In genomic region chr13:52982703-52983102, GRCm38 (mm10) we compare ENCODE assay signal across 8 mouse cellular contexts. TPM values are rescaled to one million over a fixed set of nuclear protein-coding genes. Genes with fewer than 3 reads are reported as not detected.
DNase-seq lines count a peak whose midpoint lies in the region; ATAC-seq lines count a peak whose summit lies in the region.

No protein-coding gene starts in this region.

- H3K4me1 ChIP-seq in embryonic facial prominence, embryonic 15.5 days: peaks cover 20% of the 10 kb centered on the region
- peaks cover 7 to 10% of the 10 kb centered on the region in 2 experiments for H3K4me1 ChIP-seq in heart, embryonic 14.5 days (ENCODE audit: control insufficient read depth in 2 of 2, insufficient read depth in 2 of 2, low read length in 2 of 2)
- peaks cover 32% of the 10 kb centered on the region for H3K4me1 ChIP-seq in liver, embryonic 12.5 days
- peaks cover 10% of the 10 kb centered on the region for H3K4me1 ChIP-seq in stomach, embryonic 14.5 days (ENCODE audit: control insufficient read depth, insufficient read depth, low read length)

- H3K9me3 ChIP-seq in embryonic facial prominence, embryonic 15.5 days (replicated peaks): no peaks in the 10 kb centered on the region
- H3K9me3 ChIP-seq in heart, embryonic 14.5 days (ENCODE audit: control insufficient read depth, low read length): no peaks in the 10 kb centered on the region
- H3K9me3 ChIP-seq in liver, embryonic 12.5 days (replicated peaks): no peaks in the 10 kb centered on the region
- H3K9me3 ChIP-seq in stomach, embryonic 14.5 days (ENCODE audit: control insufficient read depth, low read depth, low read length): no peaks in the 10 kb centered on the region

- ATAC-seq in embryonic facial prominence, embryonic 15.5 days (ENCODE audit: insufficient number of reproducible peaks, low FRiP score, low TSS enrichment, low read depth): no peak
- no peak for ATAC-seq in heart, embryonic 14.5 days (ENCODE audit: insufficient number of reproducible peaks, insufficient read depth, low FRiP score, low read depth)
- ATAC-seq in liver, embryonic 12.5 days: no peak
- no peak for ATAC-seq in stomach, embryonic 14.5 days (ENCODE audit: insufficient number of reproducible peaks, insufficient read depth, low FRiP score, low read depth)

- H3K27ac ChIP-seq in embryonic facial prominence, embryonic 15.5 days (replicated peaks): no peak overlapping the region
- H3K27ac ChIP-seq in heart, embryonic 14.5 days (replicated peaks in 1 of 2; ENCODE audit: control insufficient read depth in 1 of 2, insufficient read depth in 1 of 2, low read depth in 2 of 2, low read length in 2 of 2): no peak overlapping the region
- no peak overlapping the region for H3K27ac ChIP-seq in liver, embryonic 12.5 days
- H3K27ac ChIP-seq in stomach, embryonic 14.5 days (ENCODE audit: low read length): no peak overlapping the region

- no peaks in the 10 kb centered on the region for H3K27me3 ChIP-seq in embryonic facial prominence, embryonic 15.5 days
- H3K27me3 ChIP-seq in heart, embryonic 14.5 days (ENCODE audit: control insufficient read depth, insufficient read depth, low read length): no peaks in the 10 kb centered on the region
- H3K27me3 ChIP-seq in liver, embryonic 12.5 days (replicated peaks): peaks cover 65% of the 10 kb centered on the region
- H3K27me3 ChIP-seq in stomach, embryonic 14.5 days (ENCODE audit: control insufficient read depth, insufficient read depth, low read length): peaks cover 4% of the 10 kb centered on the region; the same call in 1 of the 2 replicates

- DNase-seq in 3T3-L1 (ENCODE audit: low read depth, low spot score): peak; percentile 95
- DNase-seq in adrenal gland, postnatal 36 days: peak; percentile 88
- peak; percentile 95 for DNase-seq in kidney, postnatal 10 days
- DNase-seq in naive thymus-derived CD4-positive, alpha-beta T cell, adult 2 months (ENCODE audit: low read depth): peak; percentile 92

- WGBS in embryonic facial prominence, embryonic 15.5 days: under 1% methylated on average over 12 of the region's 12 CpGs
- under 1% methylated on average over 12 of the region's 12 CpGs for WGBS in heart, embryonic 14.5 days
- under 1% methylated on average over 12 of the region's 12 CpGs for WGBS in liver, embryonic 12.5 days (ENCODE audit: insufficient replicate concordance)
- WGBS in stomach, embryonic 14.5 days: 1% methylated on average over 12 of the region's 12 CpGs

- H3K9ac ChIP-seq in embryonic facial prominence, embryonic 15.5 days: no peak overlapping the region
- H3K9ac ChIP-seq in heart, embryonic 14.5 days (ENCODE audit: low read length): no peak overlapping the region
- H3K9ac ChIP-seq in liver, embryonic 12.5 days: no peak overlapping the region
- H3K9ac ChIP-seq in stomach, embryonic 14.5 days (replicated peaks; ENCODE audit: low read depth, low read length): no peak overlapping the region

- peak overlapping the region; percentile 92 for H3K4me3 ChIP-seq in embryonic facial prominence, embryonic 15.5 days (replicated peaks)
- peak overlapping the region; percentile 43 to 98 for H3K4me3 ChIP-seq in heart, embryonic 14.5 days (ENCODE audit: control insufficient read depth in 1 of 2, insufficient read depth in 1 of 2, low read depth in 1 of 2, low read length in 2 of 2)
- peak overlapping the region; percentile 24; the same call in 1 of the 2 replicates for H3K4me3 ChIP-seq in liver, embryonic 12.5 days
- H3K4me3 ChIP-seq in stomach, embryonic 14.5 days (ENCODE audit: low read depth, low read length): 0 out of 2 replicates have a peak overlapping the region, but pooled peaks have one; percentile 10

- H3K36me3 ChIP-seq in embryonic facial prominence, embryonic 15.5 days: no peaks in the 10 kb centered on the region
- H3K36me3 ChIP-seq in heart, embryonic 14.5 days (ENCODE audit: control insufficient read depth, insufficient read depth, low read length): no peaks in the 10 kb centered on the region
- no peaks in the 10 kb centered on the region for H3K36me3 ChIP-seq in liver, embryonic 12.5 days
- no peaks in the 10 kb centered on the region for H3K36me3 ChIP-seq in stomach, embryonic 14.5 days (ENCODE audit: control insufficient read depth, insufficient read depth, low read length)

- peak overlapping the region; percentile 94 for H3K4me2 ChIP-seq in embryonic facial prominence, embryonic 15.5 days (replicated peaks)
- H3K4me2 ChIP-seq in heart, embryonic 14.5 days (ENCODE audit: low read length): peak overlapping the region; percentile 99
- H3K4me2 ChIP-seq in liver, embryonic 12.5 days: peak overlapping the region; percentile 92
- H3K4me2 ChIP-seq in stomach, embryonic 14.5 days (replicated peaks; ENCODE audit: low read depth, low read length): peak overlapping the region; percentile 99

RNA-seq across cellular contexts. Expression of gene Nfil3, which starts 1.8 kb away (rescaled TPM):
- total RNA-seq in adrenal gland, postnatal 36 days (2021): 10 to 100 TPM; 48.9 to 83.1 TPM
- polyA plus RNA-seq in embryonic facial prominence, embryonic 15.5 days (2015; fragmentation: Nextera tagmentation; extraction: Ambion mirVana): 42.2 and 43.5 TPM in 2 replicates
- polyA plus RNA-seq in heart, embryonic 14.5 days (2014; fragmentation: Nextera tagmentation; extraction: Ambion mirVana): 41.0 and 41.2 TPM in 2 replicates
- polyA plus RNA-seq in liver, embryonic 12.5 days (2016; fragmentation: Nextera tagmentation; extraction: Ambion mirVana): 5.0 and 5.4 TPM in 2 replicates
- 25.8 and 26.6 TPM in 2 replicates for polyA plus RNA-seq in stomach, embryonic 14.5 days (2014; fragmentation: Nextera tagmentation; extraction: Ambion mirVana)

RNA-seq across cellular contexts. Expression of gene Auh, which starts 53.2 kb away (rescaled TPM):
- total RNA-seq in adrenal gland, postnatal 36 days (2021): 100 to 1,000 TPM; 130 to 159 TPM
- polyA plus RNA-seq in embryonic facial prominence, embryonic 15.5 days (2015; fragmentation: Nextera tagmentation; extraction: Ambion mirVana): 46.5 and 48.2 TPM in 2 replicates
- 56.1 and 56.4 TPM in 2 replicates for polyA plus RNA-seq in heart, embryonic 14.5 days (2014; fragmentation: Nextera tagmentation; extraction: Ambion mirVana)
- polyA plus RNA-seq in liver, embryonic 12.5 days (2016; fragmentation: Nextera tagmentation; extraction: Ambion mirVana): 30.1 and 32.6 TPM in 2 replicates
- polyA plus RNA-seq in stomach, embryonic 14.5 days (2014; fragmentation: Nextera tagmentation; extraction: Ambion mirVana): 30.5 and 36.3 TPM in 2 replicates

Comparison
In these comparisons a context has a peak if more than half of its experiments do, and no peak if none do; other contexts are left out.
1. H3K4me3 ChIP-seq: peak in every context shown above with its lines; median percentile 92 in embryonic facial prominence, embryonic 15.5 days; 70 in heart, embryonic 14.5 days; 24 in liver, embryonic 12.5 days; 10 in stomach, embryonic 14.5 days.